Mouse (Mus musculus): Measurements from ENCODE around the gene St3gal4.

DNA sequence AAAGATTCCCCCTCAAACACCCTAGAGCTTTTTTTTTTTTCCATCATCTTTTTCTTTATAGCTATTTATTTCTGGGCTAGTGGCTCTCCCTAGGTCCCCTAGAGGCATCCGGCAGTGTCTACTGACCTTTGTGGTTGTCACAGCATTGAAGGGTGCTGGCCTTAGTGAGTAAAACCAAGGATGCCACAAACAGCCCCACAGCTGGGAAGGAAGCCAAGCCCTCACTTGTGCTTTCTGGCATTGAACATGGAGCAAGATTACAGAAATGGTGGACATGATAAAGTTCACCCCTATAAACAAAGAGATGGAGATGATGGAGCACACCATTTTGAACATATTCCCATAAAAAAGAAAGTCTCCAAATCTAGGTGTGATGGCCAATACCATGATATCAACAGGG, 97.3 kb downstream of the St3gal4 start:
- no peak for TF ChIP-seq CTCF (IDR thresholded peaks at IDR 0.05; ENCODE audit: extremely low read depth, insufficient read depth, insufficient read length, insufficient replicate concordance)
- no peak for TF ChIP-seq POLR2A (IDR thresholded peaks at IDR 0.05; ENCODE audit: low read depth, low read length)
